Mouse (Mus musculus): Measurements from ENCODE around the gene Gabpb2. TPM values are rescaled to one million over a fixed set of nuclear protein-coding genes. Genes with fewer than 3 reads are reported as not detected.

Gene Gabpb2
- polyA plus RNA-seq (2012; rRNA removed) = 1.8 and 2.6 TPM in 2 replicates

DNA sequence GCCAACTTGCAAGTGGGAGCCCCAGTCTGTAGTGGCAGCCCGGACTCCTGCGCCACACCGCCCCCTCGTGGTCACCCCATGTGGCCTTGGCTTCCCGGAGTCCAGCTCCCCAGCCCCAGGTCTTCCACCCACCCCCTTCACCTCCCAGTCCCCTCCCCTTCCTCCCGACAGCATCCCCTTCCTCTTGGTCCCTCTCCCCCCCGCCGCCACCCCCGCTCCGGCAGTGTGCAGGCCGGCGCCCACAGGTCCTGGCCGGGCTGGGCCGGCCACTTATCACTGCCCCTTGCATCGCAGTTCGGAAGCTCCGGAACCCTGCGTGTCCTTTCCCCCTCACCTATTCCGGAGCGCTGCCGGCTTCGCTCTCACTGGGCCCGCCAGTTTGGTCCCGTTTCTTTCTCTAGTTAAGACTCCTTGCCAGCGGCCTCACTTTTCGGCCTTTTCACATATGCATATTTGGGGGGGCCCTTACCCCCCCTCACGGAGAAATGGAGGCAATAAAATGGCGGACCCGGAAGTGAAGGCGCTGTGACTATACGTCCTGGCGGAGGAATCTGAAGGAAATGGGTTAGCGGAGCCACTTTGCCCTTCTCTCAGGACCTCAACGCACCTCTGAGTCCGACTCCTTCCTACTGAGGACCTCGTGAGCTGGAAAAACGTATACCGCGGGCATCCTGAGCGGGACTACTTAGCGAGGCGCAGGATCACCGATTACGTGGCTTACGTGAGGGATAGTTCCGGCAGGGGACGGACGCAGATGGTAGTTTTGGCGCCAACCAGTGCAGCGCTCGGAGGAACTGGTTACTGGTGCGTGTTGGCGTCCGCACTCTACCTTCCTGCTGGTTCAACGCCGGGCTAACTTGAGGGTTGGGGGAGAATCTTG is at the start of gene Gabpb2:
TSS of gene Gabpb2 (minus strand) at position 662 of the 880 bp plus-strand sequence.

DNA sequence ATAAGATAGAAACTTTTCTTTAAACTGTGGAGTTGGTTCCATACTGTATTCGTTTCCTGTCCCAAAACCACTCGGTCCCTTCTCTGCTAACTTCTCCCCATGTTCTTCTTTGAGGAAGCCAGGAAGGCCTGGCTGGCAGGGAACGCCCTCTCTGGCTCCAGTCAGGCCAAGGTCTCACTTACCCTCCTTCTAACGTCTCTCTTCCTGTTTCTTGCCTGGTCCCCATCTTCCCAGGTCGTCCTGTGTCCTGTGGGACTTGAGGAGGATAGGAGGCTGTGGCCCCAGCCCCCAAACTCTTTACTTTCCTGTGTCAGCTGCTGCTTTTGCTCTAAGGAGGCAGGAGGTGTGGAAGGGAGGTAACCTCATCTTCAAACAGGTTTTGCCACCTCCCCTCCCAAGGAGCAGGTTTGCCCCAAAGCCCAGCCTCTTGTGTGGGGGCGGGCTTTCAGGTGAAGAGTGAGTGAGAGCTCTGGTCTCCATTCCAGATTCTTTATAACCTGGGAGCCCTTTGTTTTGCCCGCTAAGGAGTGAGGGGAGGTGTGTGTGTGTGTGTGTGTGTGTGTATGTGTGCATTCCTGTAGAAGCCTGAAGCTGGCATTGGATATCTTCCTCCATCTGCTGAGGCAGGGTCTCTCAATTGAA is 33.2 kb upstream of the Gabpb2 start, which contains the start of gene Bnipl:
TSS of gene Bnipl (minus strand) at position 411 of the 642 bp plus-strand sequence.

DNA sequence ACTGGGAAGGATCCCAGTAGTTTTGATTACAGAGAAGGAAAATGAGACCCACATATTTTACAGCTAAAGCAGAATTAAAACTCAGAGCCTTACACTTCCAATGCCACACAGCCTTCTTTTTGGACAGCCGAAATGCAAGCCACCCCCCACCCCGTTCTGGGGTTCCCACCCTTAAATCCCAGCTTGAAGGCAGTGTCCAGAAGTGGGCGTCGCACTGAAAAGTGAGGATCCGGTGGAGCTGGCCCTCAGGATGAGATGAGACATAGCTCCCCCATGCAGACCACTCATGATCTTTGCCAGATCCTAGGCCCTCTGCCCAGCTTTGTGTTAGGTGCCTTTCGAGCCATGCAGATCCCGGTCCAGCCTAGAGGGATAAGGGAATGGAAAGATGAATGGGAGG is 23.8 kb upstream of the Gabpb2 start, which contains the start of gene Gm128:
TSS of gene Gm128 (minus strand) at position 101 of the 400 bp plus-strand sequence.

DNA sequence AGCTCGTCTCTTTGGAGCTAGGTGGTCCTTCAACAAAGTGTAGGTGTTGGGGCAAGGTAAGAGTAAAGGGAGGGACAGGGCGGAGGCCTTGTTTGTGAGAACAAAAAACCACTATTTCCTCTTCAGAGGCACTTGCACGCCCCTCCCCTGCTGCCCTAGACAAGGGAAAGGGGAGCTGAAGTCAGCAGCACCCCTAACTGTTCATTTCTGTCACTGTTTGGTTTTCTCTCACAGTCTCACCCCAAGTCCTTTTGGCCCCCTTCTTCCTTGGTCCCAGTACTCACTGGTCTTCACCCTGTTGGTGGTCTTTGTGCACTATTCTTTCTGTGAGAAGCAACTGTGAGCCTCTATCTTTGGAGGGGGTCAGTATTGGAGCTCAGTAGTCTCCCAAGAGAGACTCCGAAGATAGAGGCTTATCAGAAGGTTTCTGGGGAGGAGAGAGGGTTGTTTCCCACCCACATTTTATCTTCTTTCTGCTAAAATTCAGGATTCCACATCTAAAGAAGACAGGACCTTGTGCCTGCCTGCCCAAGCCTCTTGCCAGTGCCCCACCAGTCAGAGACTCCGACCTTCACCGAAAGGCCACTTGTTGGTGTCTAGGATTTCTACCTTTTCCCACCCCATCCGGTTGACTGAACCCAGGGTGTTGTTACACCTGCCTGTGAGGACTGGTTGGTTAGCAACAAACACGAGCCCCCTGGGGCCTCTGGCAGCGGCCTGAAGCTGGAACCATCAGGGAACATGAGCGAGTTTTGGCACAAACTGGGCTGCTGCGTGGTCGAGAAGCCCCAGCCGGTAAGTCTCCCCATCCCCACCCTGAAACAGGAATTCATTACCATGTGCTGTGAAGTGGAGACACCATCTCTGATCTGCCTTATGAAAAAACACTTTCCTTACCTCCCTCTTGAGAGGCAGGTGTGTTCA is 13.8 kb upstream of the Gabpb2 start, which contains the start of gene Mllt11:
TSS of gene Mllt11 (minus strand) at position 874 of the 924 bp plus-strand sequence.

DNA sequence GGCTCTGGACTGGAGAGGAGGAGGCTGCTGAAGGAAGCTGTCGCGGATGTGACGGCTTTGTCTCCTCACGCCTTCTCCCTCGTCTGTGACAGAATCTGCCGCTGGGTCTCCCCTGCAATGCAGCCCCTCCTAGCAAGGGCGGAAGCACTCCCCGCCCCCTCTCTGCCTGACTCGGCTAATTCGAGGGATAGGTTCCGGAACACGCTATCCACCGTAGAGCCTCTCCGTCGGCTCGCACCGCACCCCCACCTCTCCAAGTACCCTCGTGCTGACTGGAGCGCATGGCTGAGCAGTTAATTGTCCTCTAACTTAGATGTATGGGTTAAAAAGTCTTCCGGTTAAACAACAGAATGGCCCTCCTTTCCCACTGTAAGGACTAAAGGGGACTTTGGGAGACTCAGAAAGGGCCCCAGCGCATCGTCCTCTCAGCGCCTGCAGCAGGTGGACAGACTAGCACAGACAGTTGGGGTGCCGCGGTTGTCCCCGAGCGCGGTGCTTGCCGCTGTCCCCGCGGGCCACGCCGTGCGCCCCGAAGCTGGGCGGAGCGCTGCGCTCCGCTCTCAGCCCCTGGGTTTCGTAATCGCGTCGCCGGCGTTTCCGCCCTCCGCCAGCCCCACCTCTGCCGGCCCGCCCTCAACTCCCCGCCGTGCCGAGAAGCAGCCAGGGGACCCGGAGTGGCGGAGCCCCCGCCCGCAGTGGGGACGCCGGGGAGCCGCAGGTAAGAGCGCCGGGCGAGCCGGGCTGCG is 10.6 kb upstream of the Gabpb2 start, which contains the start of gene Cdc42se1:
TSS of gene Cdc42se1 (plus strand) at position 585 of the 746 bp plus-strand sequence.

DNA sequence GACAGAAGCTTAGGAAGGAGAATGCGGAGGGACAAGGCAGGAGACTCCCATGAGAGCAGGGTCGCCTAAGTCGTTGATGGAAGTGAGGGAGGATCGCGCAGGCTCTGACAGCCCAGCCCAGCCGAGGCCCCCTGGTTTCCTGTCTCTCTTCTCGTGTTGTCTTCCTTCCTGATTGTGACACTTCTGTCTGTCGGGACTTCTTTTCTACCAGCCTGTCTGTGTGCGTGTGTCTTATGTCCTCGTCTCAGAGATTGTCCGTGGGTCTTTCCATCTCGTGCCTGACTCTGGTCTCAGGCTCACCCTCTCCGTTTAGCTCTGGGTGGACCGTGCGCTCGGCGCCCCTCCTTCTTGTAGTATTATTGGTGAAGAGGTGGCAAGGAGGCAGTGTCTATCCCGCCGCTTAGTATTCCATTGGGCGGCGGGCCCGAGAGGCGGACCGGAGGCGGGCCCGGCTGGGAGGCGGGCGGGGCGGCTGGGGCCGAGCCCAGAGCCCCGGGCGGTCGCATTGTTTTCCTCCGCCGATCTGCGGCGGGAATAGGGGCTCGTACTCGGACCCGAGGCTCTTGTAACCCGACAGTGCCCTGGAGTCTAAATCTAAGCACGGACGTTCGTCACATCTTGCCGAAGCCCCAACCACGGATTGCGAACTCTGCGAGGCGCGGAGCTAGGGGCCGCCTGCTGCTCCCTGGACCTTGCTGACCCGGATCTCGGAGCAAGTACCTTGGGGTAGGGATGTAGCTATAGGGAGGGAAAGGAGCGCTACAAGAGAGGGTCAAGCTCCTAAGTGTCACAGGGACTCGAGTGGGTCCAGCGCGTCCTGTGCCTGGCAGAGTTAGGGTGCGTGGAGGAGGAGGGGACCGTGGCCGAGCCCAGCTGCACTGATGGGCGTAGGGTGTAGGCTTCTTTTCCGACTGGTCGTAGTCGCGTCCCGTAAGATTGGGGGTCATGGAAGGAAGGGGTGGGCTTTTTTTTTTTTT is 57.4 kb downstream of the Gabpb2 start, which contains the start of gene Sema6c:
TSS of gene Sema6c (plus strand) at position 471 of the 977 bp plus-strand sequence.

DNA sequence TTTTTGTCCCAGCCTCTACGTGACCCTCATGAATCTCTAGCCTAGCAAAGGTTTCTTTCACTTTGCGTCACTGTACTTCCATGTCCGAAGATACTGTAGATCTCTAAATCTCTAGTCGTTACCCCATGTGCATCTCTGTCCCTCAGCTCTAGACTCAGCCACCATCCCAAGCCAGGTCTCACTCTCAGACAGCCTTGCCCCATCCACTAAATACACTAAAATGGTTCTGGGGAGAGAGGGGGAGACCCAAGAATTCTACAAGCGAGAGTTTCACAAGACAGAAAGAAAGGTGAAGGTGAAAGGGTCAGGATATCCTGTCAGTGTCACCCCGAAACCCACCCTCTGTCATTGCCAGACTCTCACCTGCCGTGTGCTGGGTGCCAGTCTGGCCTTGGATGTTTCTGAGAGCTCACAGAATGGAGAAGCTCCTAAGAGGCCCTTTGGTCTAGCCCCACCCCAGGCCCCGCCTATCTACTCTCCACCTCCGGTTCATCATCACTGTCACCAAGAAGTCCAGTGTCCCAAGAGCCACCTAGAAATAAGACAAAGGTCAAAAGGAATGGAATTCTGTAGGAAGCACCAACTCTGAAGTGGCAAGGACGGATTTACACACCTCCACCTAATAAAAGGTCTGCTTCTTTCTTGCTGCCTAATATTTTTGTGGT is 75.6 kb downstream of the Gabpb2 start, which contains the start of gene Tnfaip8l2:
TSS of gene Tnfaip8l2 (minus strand) at position 409 of the 665 bp plus-strand sequence.

DNA sequence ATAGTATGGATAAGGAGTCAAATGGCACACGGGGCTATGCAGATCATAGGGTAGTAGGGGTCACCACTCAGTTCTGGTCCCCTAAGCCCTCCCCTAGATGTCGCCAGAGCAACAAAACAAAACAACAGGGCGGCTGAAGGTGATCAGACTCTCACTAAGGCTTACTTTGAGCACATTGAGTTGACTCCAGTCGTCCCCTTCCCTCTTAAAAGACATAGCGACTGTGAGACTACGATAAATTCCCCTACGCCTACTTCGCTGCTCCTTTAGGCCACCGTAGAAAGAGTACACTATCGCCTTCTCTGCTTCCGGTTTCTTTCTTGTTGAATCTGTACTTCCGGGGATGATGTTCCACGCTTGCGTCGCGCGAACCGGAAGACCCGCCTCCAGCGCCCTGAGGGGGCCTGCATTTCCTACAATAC is 84.0 kb downstream of the Gabpb2 start, which contains the start of the genes Scnm1 and Lysmd1:
TSS of gene Scnm1 (minus strand) at position 332 of the 422 bp plus-strand sequence.
TSS of gene Lysmd1 (plus strand) at position 409 of the 422 bp plus-strand sequence.

Other genes starting within 250 kb of the Gabpb2 start
- gene Pi4kb, start 243.2 kb downstream of the Gabpb2 start, polyA plus RNA-seq (2012; rRNA removed) = 8.6 and 9.2 TPM in 2 replicates
- gene Zfp687, start 202.5 kb downstream of the Gabpb2 start, polyA plus RNA-seq (2012; rRNA removed) = 10.5 and 12.5 TPM in 2 replicates
- 44.5 and 46.3 TPM in 2 replicates for gene Psmd4, start 175.3 kb downstream of the Gabpb2 start, polyA plus RNA-seq (2012; rRNA removed)
- gene Pip5k1a, start 111.0 kb downstream of the Gabpb2 start, polyA plus RNA-seq (2012; rRNA removed) = 6.3 and 7.3 TPM in 2 replicates
- gene Vps72, start 106.9 kb downstream of the Gabpb2 start, polyA plus RNA-seq (2012; rRNA removed) = 31.7 and 34.4 TPM in 2 replicates
- 0.68 and 1.2 TPM in 2 replicates for gene Tmod4, start 93.4 kb downstream of the Gabpb2 start, polyA plus RNA-seq (2012; rRNA removed)
- gene Scnm1, start 83.9 kb downstream of the Gabpb2 start, polyA plus RNA-seq (2012; rRNA removed) = 10.4 and 15.6 TPM in 2 replicates
- gene Lysmd1, start 83.8 kb downstream of the Gabpb2 start, polyA plus RNA-seq (2012; rRNA removed) = 2.4 and 2.5 TPM in 2 replicates
- 1.6 and 5.7 TPM in 2 replicates for gene Tnfaip8l2, start 75.6 kb downstream of the Gabpb2 start, polyA plus RNA-seq (2012; rRNA removed)
- gene Sema6c, start 57.5 kb downstream of the Gabpb2 start, polyA plus RNA-seq (2012; rRNA removed) = 4.5 and 6.8 TPM in 2 replicates
- gene Cdc42se1, start 10.8 kb upstream of the Gabpb2 start, polyA plus RNA-seq (2012; rRNA removed) = 33.6 and 48.9 TPM in 2 replicates
- gene Mllt11, start 14.3 kb upstream of the Gabpb2 start, polyA plus RNA-seq (2012; rRNA removed) = 5.1 and 6.1 TPM in 2 replicates
- gene Gm128, start 23.7 kb upstream of the Gabpb2 start, polyA plus RNA-seq (2012; rRNA removed) = 0.43 and 0.90 TPM in 2 replicates
- 7.9 and 8.0 TPM in 2 replicates for gene Bnipl, start 33.3 kb upstream of the Gabpb2 start, polyA plus RNA-seq (2012; rRNA removed)
- gene Mindy1, start 63.4 kb upstream of the Gabpb2 start, polyA plus RNA-seq (2012; rRNA removed) = 58.1 and 69.6 TPM in 2 replicates
- 5.5 and 7.9 TPM in 2 replicates for gene Prune1, start 64.2 kb upstream of the Gabpb2 start, polyA plus RNA-seq (2012; rRNA removed)
- 7.4 and 10.1 TPM in 2 replicates for gene Anxa9, start 89.3 kb upstream of the Gabpb2 start, polyA plus RNA-seq (2012; rRNA removed)
- gene Cers2, start 96.9 kb upstream of the Gabpb2 start, polyA plus RNA-seq (2012; rRNA removed) = 17.4 and 19.9 TPM in 2 replicates
- gene Setdb1, start 139.3 kb upstream of the Gabpb2 start, polyA plus RNA-seq (2012; rRNA removed) = 2.4 and 3.3 TPM in 2 replicates
- gene 4930558C23Rik, start 184.9 kb upstream of the Gabpb2 start, polyA plus RNA-seq (2012; rRNA removed) = not detected in 2 replicates
- gene Arnt, start 216.5 kb upstream of the Gabpb2 start, polyA plus RNA-seq (2012; rRNA removed) = 15.3 and 16.3 TPM in 2 replicates

Data from stomach, adult 2 months (tissue).